Mouse (Mus musculus) MEL (cell line): ENCODE data around the gene Olfr1416.

ENCODE experiments used
- CHD2 ChIP-seq: IDR thresholded peaks from 2 replicates; pipeline ENCODE4 v1.6.1; 2011; ENCODE audit warnings: low read length, improper control_type of control experiment
- CTCF ChIP-seq, 3 experiments: IDR thresholded peaks in 2 of 3; conservative IDR thresholded peaks in 1 of 3; 2 replicates each; pipeline ENCODE4 v1.5.1; 2011 to 2012; ENCODE audit warnings: low read length in 3 of 3, low read depth in 2 of 3, mild to moderate bottlenecking in 2 of 3, improper control_type of control experiment in 1 of 3, inconsistent platforms in 1 of 3, mixed read lengths in 1 of 3, moderate library complexity in 1 of 3; ENCODE audit not compliant: control insufficient read depth in 1 of 3, insufficient read depth in 1 of 3, poor library complexity in 1 of 3, severe bottlenecking in 1 of 3
- EP300 ChIP-seq, 2 experiments: IDR thresholded peaks; 2 replicates each; pipeline ENCODE4 v1.6.1; 2011; ENCODE audit warnings: improper control_type of control experiment in 2 of 2, low read length in 2 of 2, low read depth in 1 of 2, mild to moderate bottlenecking in 1 of 2
- GABPA ChIP-seq: IDR thresholded peaks from 2 replicates; pipeline ENCODE4 v1.6.1; 2012; ENCODE audit warnings: low read depth, mild to moderate bottlenecking, inconsistent platforms, low read length, improper control_type of control experiment, moderate library complexity
- GATA1 ChIP-seq: IDR thresholded peaks from 2 replicates; pipeline ENCODE4 v1.6.1; 2011; ENCODE audit warnings: low read depth, low read length, improper control_type of control experiment
- MAX ChIP-seq: IDR thresholded peaks from 2 replicates; pipeline ENCODE4 v1.6.1; 2011; ENCODE audit warnings: low read length, improper control_type of control experiment
- MXI1 ChIP-seq: IDR thresholded peaks from 2 replicates; pipeline ENCODE4 v1.6.1; 2011; ENCODE audit warnings: mild to moderate bottlenecking, low read depth, low read length, improper control_type of control experiment
- NRF1 ChIP-seq: IDR thresholded peaks from 2 replicates; pipeline ENCODE4 v1.6.1; 2014; ENCODE audit warnings: low read depth, mild to moderate bottlenecking, inconsistent platforms, low read length, improper control_type of control experiment, moderate library complexity; ENCODE audit not compliant: poor library complexity, insufficient read depth, severe bottlenecking
- POLR2A ChIP-seq, 2 experiments: IDR thresholded peaks; 2 replicates each; pipeline ENCODE4 v1.6.1; 2011 to 2012; ENCODE audit warnings: low read length in 2 of 2, mild to moderate bottlenecking in 2 of 2, control low read depth in 1 of 2, improper control_type of control experiment in 1 of 2, low read depth in 1 of 2, moderate library complexity in 1 of 2; ENCODE audit not compliant: control insufficient read depth in 1 of 2, insufficient read depth in 1 of 2, poor library complexity in 1 of 2
- POLR2AphosphoS2 ChIP-seq: IDR thresholded peaks from 2 replicates; pipeline ENCODE4 v1.6.1; 2011; ENCODE audit warnings: low read length, improper control_type of control experiment
- POLR2AphosphoS5 ChIP-seq: IDR thresholded peaks from 2 replicates; pipeline ENCODE4 v1.6.1; 2012; ENCODE audit warnings: low read depth, borderline replicate concordance, mild to moderate bottlenecking, inconsistent platforms, low read length, moderate library complexity, mixed read lengths
- USF2 ChIP-seq, 2 experiments: IDR thresholded peaks; 2 replicates each; pipeline ENCODE4 v1.6.1; 2011 to 2012; ENCODE audit warnings: improper control_type of control experiment in 2 of 2, low read length in 2 of 2, borderline replicate concordance in 1 of 2, inconsistent platforms in 1 of 2, low read depth in 1 of 2, mild to moderate bottlenecking in 1 of 2; ENCODE audit not compliant: insufficient read depth in 1 of 2
- ZC3H11A ChIP-seq: IDR thresholded peaks from 2 replicates; pipeline ENCODE4 v1.6.1; 2012; ENCODE audit warnings: low read depth, mild to moderate bottlenecking, inconsistent platforms, low read length, improper control_type of control experiment
- ZKSCAN1 ChIP-seq: IDR thresholded peaks from 2 replicates; pipeline ENCODE4 v1.6.1; 2012; ENCODE audit warnings: low read depth, mild to moderate bottlenecking, inconsistent platforms, low read length, improper control_type of control experiment, moderate library complexity

DNA sequence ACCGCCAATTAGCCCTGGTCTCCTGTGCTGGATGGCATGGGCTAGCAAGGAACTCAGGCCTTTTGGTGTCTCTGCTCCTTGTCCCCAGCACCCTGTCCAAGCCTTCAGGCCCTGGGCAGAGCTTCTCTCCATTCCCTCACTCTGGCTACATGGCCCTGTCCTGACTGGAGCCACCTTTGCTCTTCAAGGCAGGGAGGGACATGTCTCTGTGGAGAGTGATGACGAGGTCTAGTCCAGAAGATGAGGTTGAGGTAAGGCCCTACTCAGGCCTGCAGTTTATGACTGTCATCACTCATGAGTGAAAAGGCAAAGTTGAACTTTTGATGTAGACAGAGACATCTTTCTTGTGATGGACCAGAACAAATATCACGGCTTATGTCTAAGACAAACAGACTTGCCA is 33.6 kb upstream of the Olfr1416 start, which contains the start of gene Olfr1414:
- TF ChIP-seq ZC3H11A (no peak), NRF1 (no peak), CHD2 (no peak), MXI1 (no peak), POLR2A (IDR thresholded peaks at IDR 0.05; ENCODE audit: control insufficient read depth in 1 of 2, insufficient read depth in 1 of 2, low read depth in 1 of 2, low read length in 2 of 2, poor library complexity in 1 of 2) (no peak), EP300 (IDR thresholded peaks at IDR 0.05; ENCODE audit: low read depth in 1 of 2, low read length in 2 of 2) (no peak), GABPA (no peak), MAX (no peak), POLR2AphosphoS5 (no peak), GATA1 (no peak), USF2 (IDR thresholded peaks at IDR 0.05; ENCODE audit: borderline replicate concordance in 1 of 2, insufficient read depth in 1 of 2, low read depth in 1 of 2, low read length in 2 of 2) (no peak), CTCF (IDR thresholded peaks at IDR 0.05 in 2 of 3, conservative IDR thresholded peaks at IDR 0.05 in 1 of 3; ENCODE audit: control insufficient read depth in 1 of 3, insufficient read depth in 1 of 3, low read depth in 2 of 3, low read length in 3 of 3, poor library complexity in 1 of 3, severe bottlenecking in 1 of 3) (no peak), ZKSCAN1 (no peak), POLR2AphosphoS2 (no peak)
